Mouse (Mus musculus): ENCODE data around the gene Sbpl.

GRCm38 (mm10) chr17:23995421-23995820 lies 40.3 kb upstream of the Sbpl start:
- TF ChIP-seq CTCF (IDR thresholded peaks at IDR 0.05; ENCODE audit: borderline replicate concordance, control insufficient read depth, extremely low read depth, insufficient read depth, low read length, poor library complexity): no peak
- no peak for TF ChIP-seq POLR2A (IDR thresholded peaks at IDR 0.05; ENCODE audit: control insufficient read depth, extremely low read depth, insufficient read depth, low read length, poor library complexity)

Measured in thymus, adult 2 months (tissue).